In genomic region chr10:101117158-101117557, GRCm38 (mm10) we compare ENCODE assay signal across 13 mouse cellular contexts.
"Had no signal": no experiment of that assay in that cellular context is flagged by ENCODE, and none has a peak within 500 bp of the region (broad histone marks: within the 10 kb centered on the region; RNA-seq: fewer than 3 reads in every experiment).

No protein-coding gene starts in this region.

- H3K27me3 ChIP-seq: heart, embryonic 12.5 days; hindbrain, embryonic 12.5 days; hindbrain, embryonic 15.5 days; kidney, embryonic 15.5 days; limb, embryonic 12.5 days had no signal

- H3K36me3 ChIP-seq: heart, embryonic 10.5 days; heart, embryonic 12.5 days; hindbrain, embryonic 10.5 days; hindbrain, embryonic 12.5 days; hindbrain, embryonic 15.5 days; kidney, embryonic 15.5 days; limb, embryonic 10.5 days; limb, embryonic 12.5 days had no signal

- H3K9ac ChIP-seq: heart, embryonic 12.5 days; hindbrain, embryonic 12.5 days; hindbrain, embryonic 15.5 days; kidney, embryonic 15.5 days; limb, embryonic 12.5 days had no signal

- ATAC-seq: hindbrain, postnatal 0 days; intestine, embryonic 16.5 days had no signal

- H3K4me1 ChIP-seq: heart, embryonic 10.5 days; heart, embryonic 12.5 days; hindbrain, embryonic 10.5 days; hindbrain, embryonic 12.5 days; hindbrain, embryonic 15.5 days; kidney, embryonic 15.5 days; limb, embryonic 12.5 days had no signal

- H3K4me3 ChIP-seq: heart, embryonic 10.5 days; heart, embryonic 12.5 days; hindbrain, embryonic 10.5 days; hindbrain, embryonic 12.5 days; hindbrain, embryonic 15.5 days; kidney, embryonic 15.5 days; left cerebral cortex, adult 2 months; limb, embryonic 10.5 days; limb, embryonic 12.5 days had no signal

- H3K9me3 ChIP-seq: heart, embryonic 10.5 days; heart, embryonic 12.5 days; hindbrain, embryonic 10.5 days; hindbrain, embryonic 12.5 days; hindbrain, embryonic 15.5 days; kidney, embryonic 15.5 days; limb, embryonic 10.5 days; limb, embryonic 12.5 days had no signal

- H3K4me2 ChIP-seq: heart, embryonic 12.5 days; hindbrain, embryonic 12.5 days; hindbrain, embryonic 15.5 days; kidney, embryonic 15.5 days; limb, embryonic 12.5 days; liver, embryonic 11.5 days had no signal

- H3K27ac ChIP-seq: heart, embryonic 10.5 days; hindbrain, embryonic 10.5 days; hindbrain, embryonic 12.5 days; hindbrain, embryonic 15.5 days; hindbrain, postnatal 0 days; kidney, embryonic 15.5 days; kidney, postnatal 0 days; left cerebral cortex, adult 2 months; limb, embryonic 10.5 days; limb, embryonic 12.5 days had no signal
